Mouse (Mus musculus): ENCODE measurements around the gene Rtkn2. TPM values are rescaled to one million over a fixed set of nuclear protein-coding genes. Genes with fewer than 3 reads are reported as not detected.

Gene Rtkn2
- 0.70 TPM for total RNA-seq (2023)

GRCm38 (mm10) chr10:67979401-67980157 lies at the start of gene Rtkn2:
Rtkn2 (plus strand) TSS chr10:67979570.

Other genes with a start within 250 kb of the Rtkn2 start
- gene Zfp365, start 66.9 kb upstream of the Rtkn2 start, total RNA-seq (2023), result 5.9 TPM

Measured in CD8-positive naive resting alpha-beta T cell, adult 57 days (primary cell).